ENCODE assay signal across 10 mouse cellular contexts in the genomic region with DNA sequence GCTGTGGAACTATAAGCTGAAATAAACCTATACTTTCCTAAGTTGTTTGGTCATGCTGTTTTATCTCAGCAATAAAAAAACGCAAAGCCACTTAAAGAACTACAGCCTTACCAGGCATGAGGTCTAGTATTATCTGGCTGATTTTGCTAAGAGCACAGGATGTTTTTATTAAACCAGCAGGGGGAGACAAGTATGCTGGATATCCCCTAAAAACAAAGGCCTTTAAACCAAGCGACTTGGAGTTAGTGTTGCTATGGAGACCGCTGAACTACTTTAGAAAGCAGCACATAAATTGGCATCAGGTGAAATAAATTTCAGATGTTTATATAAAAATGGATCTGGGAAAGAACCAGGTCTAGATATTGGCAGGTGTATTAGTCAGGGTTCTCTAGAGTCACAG. TPM values are rescaled to one million over a fixed set of nuclear protein-coding genes. Genes with fewer than 3 reads are reported as not detected.
DNase-seq lines count a peak whose midpoint lies in the region; ATAC-seq lines count a peak whose summit lies in the region.
"Had no signal": no experiment of that assay in that cellular context is flagged by ENCODE, and none has a peak within 500 bp of the region (broad histone marks: within the 10 kb centered on the region; RNA-seq: fewer than 3 reads in every experiment).

No protein-coding gene starts in this region.

- WGBS in hindbrain, embryonic 14.5 days, result 40% methylated on average over 3 of the region's 3 CpGs
- WGBS in hindbrain, embryonic 12.5 days, result 43% methylated on average over 3 of the region's 3 CpGs
- WGBS in midbrain, embryonic 14.5 days, result 31% methylated on average over 3 of the region's 3 CpGs
- 33% methylated on average over 3 of the region's 3 CpGs for WGBS in midbrain, embryonic 11.5 days

- H3K9ac ChIP-seq in hindbrain, embryonic 14.5 days, result no peak overlapping the region
- H3K9ac ChIP-seq in hindbrain, embryonic 12.5 days, result no peak overlapping the region
- H3K9ac ChIP-seq in midbrain, embryonic 14.5 days (replicated peaks; ENCODE audit: low read length), result no peak overlapping the region
- no peak overlapping the region for H3K9ac ChIP-seq in midbrain, embryonic 11.5 days (ENCODE audit: low read length)
- H3K9ac ChIP-seq: heart, embryonic 13.5 days; limb, embryonic 15.5 days had no signal

- H3K9me3 ChIP-seq in hindbrain, embryonic 14.5 days (ENCODE audit: control insufficient read depth, low read length), result no peaks in the 10 kb centered on the region
- H3K9me3 ChIP-seq in hindbrain, embryonic 12.5 days (replicated peaks), result no peaks in the 10 kb centered on the region
- H3K9me3 ChIP-seq in midbrain, embryonic 14.5 days (ENCODE audit: control insufficient read depth, low read length), result no peaks in the 10 kb centered on the region
- no peaks in the 10 kb centered on the region for H3K9me3 ChIP-seq in midbrain, embryonic 11.5 days (ENCODE audit: control insufficient read depth, low read length)
- H3K9me3 ChIP-seq: heart, embryonic 13.5 days; limb, embryonic 15.5 days had no signal

- H3K36me3 ChIP-seq in hindbrain, embryonic 14.5 days (replicated peaks; ENCODE audit: control insufficient read depth, insufficient read depth), result no peaks in the 10 kb centered on the region
- no peaks in the 10 kb centered on the region for H3K36me3 ChIP-seq in hindbrain, embryonic 12.5 days
- no peaks in the 10 kb centered on the region for H3K36me3 ChIP-seq in midbrain, embryonic 14.5 days (ENCODE audit: control insufficient read depth, insufficient read depth, low read length)
- no peaks in the 10 kb centered on the region for H3K36me3 ChIP-seq in midbrain, embryonic 11.5 days (ENCODE audit: control insufficient read depth, insufficient read depth, low read length)
- H3K36me3 ChIP-seq: heart, embryonic 13.5 days; limb, embryonic 15.5 days had no signal

- ATAC-seq in hindbrain, embryonic 14.5 days (ENCODE audit: low FRiP score), result no peak
- no peak for ATAC-seq in hindbrain, embryonic 12.5 days (ENCODE audit: low FRiP score)
- no peak for ATAC-seq in midbrain, embryonic 14.5 days (ENCODE audit: low FRiP score, low TSS enrichment)
- no peak for ATAC-seq in midbrain, embryonic 11.5 days (ENCODE audit: low FRiP score)

- H3K4me2 ChIP-seq in hindbrain, embryonic 14.5 days (replicated peaks), result no peak overlapping the region
- no peak overlapping the region for H3K4me2 ChIP-seq in hindbrain, embryonic 12.5 days (replicated peaks)
- H3K4me2 ChIP-seq in midbrain, embryonic 14.5 days (ENCODE audit: low read length), result no peak overlapping the region
- H3K4me2 ChIP-seq in midbrain, embryonic 11.5 days, result no peak overlapping the region
- H3K4me2 ChIP-seq: heart, embryonic 13.5 days; limb, embryonic 15.5 days had no signal

- DNase-seq in hindbrain, embryonic 14.5 days (ENCODE audit: low spot score), result peak; percentile 71
- peak; percentile 81 for DNase-seq in midbrain, embryonic 14.5 days
- no peak for DNase-seq in midbrain, embryonic 11.5 days (ENCODE audit: low spot score, missing footprints)
- peak; percentile 40 for DNase-seq in embryo, embryonic 10 days (ENCODE audit: low spot score)
- peak; percentile 53 for DNase-seq in retina, postnatal 1 day
- no peak for DNase-seq in cerebellum, adult 11-12 months
- no peak for DNase-seq in gastrocnemius, postnatal 4 days (ENCODE audit: low spot score in 2 of 2)

- no peak overlapping the region for H3K4me3 ChIP-seq in hindbrain, embryonic 14.5 days (replicated peaks; ENCODE audit: low read length)
- H3K4me3 ChIP-seq in hindbrain, embryonic 12.5 days, result no peak overlapping the region
- no peak overlapping the region for H3K4me3 ChIP-seq in midbrain, embryonic 14.5 days (replicated peaks; ENCODE audit: low read depth, low read length)
- H3K4me3 ChIP-seq in midbrain, embryonic 11.5 days (ENCODE audit: low read depth, low read length), result no peak overlapping the region
- H3K4me3 ChIP-seq: heart, embryonic 13.5 days; limb, embryonic 15.5 days had no signal

- H3K4me1 ChIP-seq in hindbrain, embryonic 14.5 days (replicated peaks; ENCODE audit: control insufficient read depth, insufficient read depth, low read length), result no peaks in the 10 kb centered on the region
- no peaks in the 10 kb centered on the region for H3K4me1 ChIP-seq in hindbrain, embryonic 12.5 days
- no peaks in the 10 kb centered on the region for H3K4me1 ChIP-seq in midbrain, embryonic 14.5 days (ENCODE audit: control insufficient read depth, insufficient read depth, low read length)
- no peaks in the 10 kb centered on the region for H3K4me1 ChIP-seq in midbrain, embryonic 11.5 days (ENCODE audit: control insufficient read depth, insufficient read depth, low read length)
- H3K4me1 ChIP-seq: heart, embryonic 13.5 days; limb, embryonic 15.5 days had no signal

- no peak overlapping the region for H3K27ac ChIP-seq in hindbrain, embryonic 14.5 days
- H3K27ac ChIP-seq in hindbrain, embryonic 12.5 days, result no peak overlapping the region
- no peak overlapping the region for H3K27ac ChIP-seq in midbrain, embryonic 14.5 days (replicated peaks; ENCODE audit: low read depth, low read length)
- no peak overlapping the region for H3K27ac ChIP-seq in midbrain, embryonic 11.5 days (ENCODE audit: low read depth, low read length)
- H3K27ac ChIP-seq: heart, embryonic 13.5 days; limb, embryonic 15.5 days had no signal

- no peaks in the 10 kb centered on the region for H3K27me3 ChIP-seq in hindbrain, embryonic 14.5 days (ENCODE audit: control insufficient read depth, insufficient read depth, low read length)
- no peaks in the 10 kb centered on the region for H3K27me3 ChIP-seq in hindbrain, embryonic 12.5 days
- no peaks in the 10 kb centered on the region for H3K27me3 ChIP-seq in midbrain, embryonic 14.5 days (ENCODE audit: control insufficient read depth, insufficient read depth, low read length)
- H3K27me3 ChIP-seq in midbrain, embryonic 11.5 days (ENCODE audit: control insufficient read depth, insufficient read depth, low read length), result no peaks in the 10 kb centered on the region
- H3K27me3 ChIP-seq: heart, embryonic 13.5 days; limb, embryonic 15.5 days had no signal

RNA-seq across cellular contexts. Expression of gene Arg2, which starts 7.8 kb away (rescaled TPM):
- 32.0 and 35.6 TPM in 2 replicates for polyA plus RNA-seq in hindbrain, embryonic 14.5 days (2014; fragmentation: Nextera tagmentation; extraction: Ambion mirVana)
- polyA plus RNA-seq in hindbrain, embryonic 12.5 days (2016; fragmentation: Nextera tagmentation; extraction: Ambion mirVana), result 16.4 and 17.6 TPM in 2 replicates
- 31.1 and 35.8 TPM in 2 replicates for polyA plus RNA-seq in midbrain, embryonic 14.5 days (2014; fragmentation: Nextera tagmentation; extraction: Ambion mirVana)
- 4.1 and 5.5 TPM in 2 replicates for polyA plus RNA-seq in midbrain, embryonic 11.5 days (2014; fragmentation: Nextera tagmentation; extraction: Ambion mirVana)
- total RNA-seq in gastrocnemius, postnatal 4 days (2021), result under 1 TPM in 1 of 2 experiments, not detected in 1; 0.18 TPM

RNA-seq across cellular contexts. Expression of gene Pigh, which starts 33.4 kb away (rescaled TPM):
- 16.4 and 17.2 TPM in 2 replicates for polyA plus RNA-seq in hindbrain, embryonic 14.5 days (2014; fragmentation: Nextera tagmentation; extraction: Ambion mirVana)
- polyA plus RNA-seq in hindbrain, embryonic 12.5 days (2016; fragmentation: Nextera tagmentation; extraction: Ambion mirVana), result 27.1 and 28.3 TPM in 2 replicates
- polyA plus RNA-seq in midbrain, embryonic 14.5 days (2014; fragmentation: Nextera tagmentation; extraction: Ambion mirVana), result 17.3 and 22.2 TPM in 2 replicates
- polyA plus RNA-seq in midbrain, embryonic 11.5 days (2014; fragmentation: Nextera tagmentation; extraction: Ambion mirVana), result 29.0 and 29.6 TPM in 2 replicates
- total RNA-seq in gastrocnemius, postnatal 4 days (2021), result 1 to 10 TPM; 4.6 to 5.0 TPM

RNA-seq across cellular contexts. Expression of gene Vti1b, which starts 49.6 kb away (rescaled TPM):
- polyA plus RNA-seq in hindbrain, embryonic 14.5 days (2014; fragmentation: Nextera tagmentation; extraction: Ambion mirVana), result 189 and 190 TPM in 2 replicates
- 126 and 131 TPM in 2 replicates for polyA plus RNA-seq in hindbrain, embryonic 12.5 days (2016; fragmentation: Nextera tagmentation; extraction: Ambion mirVana)
- 158 and 174 TPM in 2 replicates for polyA plus RNA-seq in midbrain, embryonic 14.5 days (2014; fragmentation: Nextera tagmentation; extraction: Ambion mirVana)
- polyA plus RNA-seq in midbrain, embryonic 11.5 days (2014; fragmentation: Nextera tagmentation; extraction: Ambion mirVana), result 101 and 106 TPM in 2 replicates
- total RNA-seq in gastrocnemius, postnatal 4 days (2021), result 10 to 100 TPM; 49.1 to 54.9 TPM

Comparison
In these comparisons a context has a peak if more than half of its experiments do, and no peak if none do; other contexts are left out.
1. DNase-seq: peak in hindbrain, embryonic 14.5 days (single experiment), midbrain, embryonic 14.5 days (single experiment), embryo, embryonic 10 days (single experiment) and retina, postnatal 1 day (single experiment); none in midbrain, embryonic 11.5 days (single experiment), cerebellum, adult 11-12 months (single experiment) and gastrocnemius, postnatal 4 days (0 of 2).